Mouse (Mus musculus): ENCODE data around the gene Nbea. TPM values are rescaled to one million over a fixed set of nuclear protein-coding genes. Genes with fewer than 3 reads are reported as not detected.

Gene Nbea
- polyA plus RNA-seq, 1 experiment from 2014 or later = 5.4 TPM

- ATAC-seq (ENCODE audit: low read depth) = no peak
- whole genome bisulfite sequencing = 89% methylated on average over 6 of the region's 6 CpGs
Observed at GRCm38 (mm10) chr3:55714260-55714659, 469.2 kb downstream of the Nbea start.

GRCm38 (mm10) chr3:55713856-55714255 is 469.6 kb downstream of the Nbea start:
- WGBS = 84% methylated on average over 3 of the region's 3 CpGs
- ATAC-seq (ENCODE audit: low read depth) = no peak
- Histone ChIP-seq H3K4me1 (replicated peaks; ENCODE audit: control insufficient read depth, insufficient read depth, low read length) (no peaks in the 10 kb centered on the region), H3K4me2 (ENCODE audit: low read depth, low read length) (no peak overlapping the region), H3K9ac (ENCODE audit: low read length) (no peak overlapping the region), H3K36me3 (ENCODE audit: control insufficient read depth, insufficient read depth, low read length) (no peaks in the 10 kb centered on the region), H3K9me3 (ENCODE audit: control insufficient read depth, low read length) (no peaks in the 10 kb centered on the region), H3K4me3 (ENCODE audit: low read length) (no peak overlapping the region), H3K27me3 (ENCODE audit: control insufficient read depth, insufficient read depth, low read depth, low read length) (no peaks in the 10 kb centered on the region), H3K27ac (ENCODE audit: low read length) (no peak overlapping the region)

More at GRCm38 (mm10) chr3:55714260-55714659, 469.2 kb downstream of the Nbea start:
- Histone ChIP-seq H3K27ac (ENCODE audit: low read length) (no peak overlapping the region), H3K36me3 (ENCODE audit: control insufficient read depth, insufficient read depth, low read length) (no peaks in the 10 kb centered on the region), H3K4me2 (ENCODE audit: low read depth, low read length) (no peak overlapping the region), H3K27me3 (ENCODE audit: control insufficient read depth, insufficient read depth, low read depth, low read length) (no peaks in the 10 kb centered on the region), H3K9ac (ENCODE audit: low read length) (no peak overlapping the region), H3K4me1 (replicated peaks; ENCODE audit: control insufficient read depth, insufficient read depth, low read length) (no peaks in the 10 kb centered on the region), H3K4me3 (ENCODE audit: low read length) (no peak overlapping the region), H3K9me3 (ENCODE audit: control insufficient read depth, low read length) (no peaks in the 10 kb centered on the region)

GRCm38 (mm10) chr3:55710300-55710699 is 473.2 kb downstream of the Nbea start:
- H3K9ac ChIP-seq (ENCODE audit: low read length) = no peak overlapping the region
- no peaks in the 10 kb centered on the region for H3K4me1 ChIP-seq (replicated peaks; ENCODE audit: control insufficient read depth, insufficient read depth, low read length)
- no peak overlapping the region for H3K4me3 ChIP-seq (ENCODE audit: low read length)
- H3K27ac ChIP-seq (ENCODE audit: low read length) = no peak overlapping the region
- no peaks in the 10 kb centered on the region for H3K36me3 ChIP-seq (ENCODE audit: control insufficient read depth, insufficient read depth, low read length)
- no peak for ATAC-seq (ENCODE audit: low read depth)
- no peaks in the 10 kb centered on the region for H3K27me3 ChIP-seq (ENCODE audit: control insufficient read depth, insufficient read depth, low read depth, low read length)
- 80% methylated on average over 4 of the region's 4 CpGs for WGBS
- no peak overlapping the region for H3K4me2 ChIP-seq (ENCODE audit: low read depth, low read length)
- no peaks in the 10 kb centered on the region for H3K9me3 ChIP-seq (ENCODE audit: control insufficient read depth, low read length)

- Histone ChIP-seq H3K9me3 (ENCODE audit: control insufficient read depth, low read length) (no peaks in the 10 kb centered on the region), H3K9ac (ENCODE audit: low read length) (no peak overlapping the region), H3K27me3 (ENCODE audit: control insufficient read depth, insufficient read depth, low read depth, low read length) (no peaks in the 10 kb centered on the region), H3K4me2 (ENCODE audit: low read depth, low read length) (no peak overlapping the region), H3K36me3 (ENCODE audit: control insufficient read depth, insufficient read depth, low read length) (no peaks in the 10 kb centered on the region), H3K4me3 (ENCODE audit: low read length) (no peak overlapping the region), H3K4me1 (replicated peaks; ENCODE audit: control insufficient read depth, insufficient read depth, low read length) (no peaks in the 10 kb centered on the region), H3K27ac (ENCODE audit: low read length) (no peak overlapping the region)
- WGBS = 59% methylated on average over 6 of the region's 6 CpGs
- no peak for ATAC-seq (ENCODE audit: low read depth)
Observed at GRCm38 (mm10) chr3:55701632-55702031, 481.9 kb downstream of the Nbea start.

GRCm38 (mm10) chr3:55697174-55697573 is 486.3 kb downstream of the Nbea start:
- Histone ChIP-seq H3K4me2 (ENCODE audit: low read depth, low read length) (no peak overlapping the region), H3K9ac (ENCODE audit: low read length) (no peak overlapping the region), H3K4me3 (ENCODE audit: low read length) (no peak overlapping the region), H3K4me1 (replicated peaks; ENCODE audit: control insufficient read depth, insufficient read depth, low read length) (no peaks in the 10 kb centered on the region), H3K36me3 (ENCODE audit: control insufficient read depth, insufficient read depth, low read length) (no peaks in the 10 kb centered on the region), H3K9me3 (ENCODE audit: control insufficient read depth, low read length) (no peaks in the 10 kb centered on the region), H3K27ac (ENCODE audit: low read length) (no peak overlapping the region), H3K27me3 (ENCODE audit: control insufficient read depth, insufficient read depth, low read depth, low read length) (no peaks in the 10 kb centered on the region)
- 74% methylated on average over 2 of the region's 2 CpGs for WGBS
- no peak for ATAC-seq (ENCODE audit: low read depth)

GRCm38 (mm10) chr3:55693073-55693472 is 490.4 kb downstream of the Nbea start:
- Histone ChIP-seq H3K9ac (ENCODE audit: low read length) (no peak overlapping the region), H3K9me3 (ENCODE audit: control insufficient read depth, low read length) (no peaks in the 10 kb centered on the region), H3K27me3 (ENCODE audit: control insufficient read depth, insufficient read depth, low read depth, low read length) (no peaks in the 10 kb centered on the region), H3K4me3 (ENCODE audit: low read length) (no peak overlapping the region), H3K4me1 (replicated peaks; ENCODE audit: control insufficient read depth, insufficient read depth, low read length) (no peaks in the 10 kb centered on the region), H3K27ac (ENCODE audit: low read length) (no peak overlapping the region), H3K36me3 (ENCODE audit: control insufficient read depth, insufficient read depth, low read length) (no peaks in the 10 kb centered on the region), H3K4me2 (ENCODE audit: low read depth, low read length) (no peak overlapping the region)
- no peak for ATAC-seq (ENCODE audit: low read depth)
- WGBS = 41% methylated on average over 4 of the region's 4 CpGs

- peak; percentile 66 for ATAC-seq (ENCODE audit: low read depth)
- Histone ChIP-seq H3K4me1 (replicated peaks; ENCODE audit: control insufficient read depth, insufficient read depth, low read length) (no peaks in the 10 kb centered on the region), H3K36me3 (ENCODE audit: control insufficient read depth, insufficient read depth, low read length) (no peaks in the 10 kb centered on the region), H3K4me2 (ENCODE audit: low read depth, low read length) (no peak overlapping the region), H3K27ac (ENCODE audit: low read length) (no peak overlapping the region), H3K27me3 (ENCODE audit: control insufficient read depth, insufficient read depth, low read depth, low read length) (no peaks in the 10 kb centered on the region), H3K9me3 (ENCODE audit: control insufficient read depth, low read length) (no peaks in the 10 kb centered on the region), H3K9ac (ENCODE audit: low read length) (no peak overlapping the region), H3K4me3 (ENCODE audit: low read length) (no peak overlapping the region)
- WGBS = 12% methylated on average over 1 of the region's 1 CpGs
Observed at GRCm38 (mm10) chr3:55688098-55688497, 495.4 kb downstream of the Nbea start.

GRCm38 (mm10) chr3:55686993-55687392 is 496.5 kb downstream of the Nbea start:
- 68% methylated on average over 6 of the region's 6 CpGs for WGBS
- H3K4me2 ChIP-seq (ENCODE audit: low read depth, low read length) = no peak overlapping the region
- H3K27ac ChIP-seq (ENCODE audit: low read length) = no peak overlapping the region
- no peak overlapping the region for H3K4me3 ChIP-seq (ENCODE audit: low read length)
- no peak for ATAC-seq (ENCODE audit: low read depth)
- no peaks in the 10 kb centered on the region for H3K27me3 ChIP-seq (ENCODE audit: control insufficient read depth, insufficient read depth, low read depth, low read length)
- no peaks in the 10 kb centered on the region for H3K9me3 ChIP-seq (ENCODE audit: control insufficient read depth, low read length)
- H3K9ac ChIP-seq (ENCODE audit: low read length) = no peak overlapping the region
- H3K4me1 ChIP-seq (replicated peaks; ENCODE audit: control insufficient read depth, insufficient read depth, low read length) = no peaks in the 10 kb centered on the region
- no peaks in the 10 kb centered on the region for H3K36me3 ChIP-seq (ENCODE audit: control insufficient read depth, insufficient read depth, low read length)

- H3K9me3 ChIP-seq (ENCODE audit: control insufficient read depth, low read length) = no peaks in the 10 kb centered on the region
- H3K4me3 ChIP-seq (ENCODE audit: low read length) = no peak overlapping the region
- H3K4me1 ChIP-seq (replicated peaks; ENCODE audit: control insufficient read depth, insufficient read depth, low read length) = no peaks in the 10 kb centered on the region
- no peaks in the 10 kb centered on the region for H3K36me3 ChIP-seq (ENCODE audit: control insufficient read depth, insufficient read depth, low read length)
- ATAC-seq (ENCODE audit: low read depth) = no peak
- H3K4me2 ChIP-seq (ENCODE audit: low read depth, low read length) = no peak overlapping the region
- 70% methylated on average over 6 of the region's 6 CpGs for WGBS
- no peaks in the 10 kb centered on the region for H3K27me3 ChIP-seq (ENCODE audit: control insufficient read depth, insufficient read depth, low read depth, low read length)
- H3K27ac ChIP-seq (ENCODE audit: low read length) = no peak overlapping the region
- no peak overlapping the region for H3K9ac ChIP-seq (ENCODE audit: low read length)
Observed at GRCm38 (mm10) chr3:55685627-55686026, 497.9 kb downstream of the Nbea start.

- no peak overlapping the region for H3K4me3 ChIP-seq (ENCODE audit: low read length)
- H3K4me1 ChIP-seq (replicated peaks; ENCODE audit: control insufficient read depth, insufficient read depth, low read length) = no peaks in the 10 kb centered on the region
- H3K4me2 ChIP-seq (ENCODE audit: low read depth, low read length) = no peak overlapping the region
- no peaks in the 10 kb centered on the region for H3K9me3 ChIP-seq (ENCODE audit: control insufficient read depth, low read length)
- WGBS = 52% methylated on average over 4 of the region's 4 CpGs
- no peak for ATAC-seq (ENCODE audit: low read depth)
- no peaks in the 10 kb centered on the region for H3K27me3 ChIP-seq (ENCODE audit: control insufficient read depth, insufficient read depth, low read depth, low read length)
- H3K27ac ChIP-seq (ENCODE audit: low read length) = no peak overlapping the region
- no peak overlapping the region for H3K9ac ChIP-seq (ENCODE audit: low read length)
- no peaks in the 10 kb centered on the region for H3K36me3 ChIP-seq (ENCODE audit: control insufficient read depth, insufficient read depth, low read length)
Observed at GRCm38 (mm10) chr3:55684892-55685291, 498.6 kb downstream of the Nbea start.
